Mouse (Mus musculus) kidney, adult 2 months (tissue): ENCODE measurements at regions not wholly inside any gene's neighbourhood (a gene's known extent, or its start where the extent isn't known, plus 50 kb on each side); places are given as distances from the start of the nearest gene placed in this dataset.

Source experiments
- DNase-seq: peaks from one replicate; pipeline ENCODE4 v3.0.0; 2021
- H3K27ac ChIP-seq: fragments of 200-500 bp; 2 replicates; pipeline ENCODE4 v1.5.1; 2012; ENCODE audit warnings: low read depth, low read length, control low read depth, inconsistent platforms; ENCODE audit not compliant: insufficient read depth
- H3K27me3 ChIP-seq: fragments of 200-500 bp; replicated peaks from 2 replicates; pipeline ENCODE4 v1.6.1; 2012; ENCODE audit warnings: mild to moderate bottlenecking, moderate library complexity, low read length, inconsistent platforms; ENCODE audit not compliant: control insufficient read depth, insufficient read depth
- H3K36me3 ChIP-seq: fragments of 200-500 bp; 2 replicates; pipeline ENCODE4 v1.6.1; 2012; ENCODE audit warnings: mild to moderate bottlenecking, moderate library complexity, low read length, inconsistent platforms; ENCODE audit not compliant: control insufficient read depth, insufficient read depth
- H3K4me1 ChIP-seq: fragments of 200-500 bp; 2 replicates; pipeline ENCODE4 v1.6.1; 2011; ENCODE audit warnings: low read length; ENCODE audit not compliant: control insufficient read depth, insufficient read depth
- H3K4me3 ChIP-seq: fragments of 200-500 bp; 2 replicates; pipeline ENCODE4 v1.5.1; 2011; ENCODE audit warnings: mild to moderate bottlenecking, low read depth, low read length, control low read depth; ENCODE audit not compliant: insufficient read depth
- CTCF ChIP-seq: fragments of 200-500 bp; conservative IDR thresholded peaks from 2 replicates; pipeline ENCODE4 v1.5.1; 2011; ENCODE audit warnings: low read depth, mild to moderate bottlenecking, control low read depth, low read length, moderate library complexity, mixed read lengths; ENCODE audit not compliant: insufficient read depth, insufficient read length
- POLR2A ChIP-seq: fragments of 200-500 bp; IDR thresholded peaks from one replicate; pipeline ENCODE4 v1.6.1; 2011; ENCODE audit warnings: low read depth, low read length, control low read depth
- WGBS: fragments of 180-500 bp; shearing (Covaris S2); methylation state at CpG from one replicate; pipeline ENCODE4 v1.1.7; 2018; 5-methylcytosine and 5-hydroxymethylcytosine counted together

- no peak overlapping the region for H3K27ac ChIP-seq
- no peak overlapping the region for H3K4me3 ChIP-seq
- H3K27me3 ChIP-seq, result no peaks in the 10 kb centered on the region
- TF ChIP-seq POLR2A, result no peak
- TF ChIP-seq CTCF, result no peak
- H3K4me1 ChIP-seq, result no peaks in the 10 kb centered on the region
- WGBS, result 52% methylated on average over 4 of the region's 4 CpGs
- no peak for DNase-seq
- H3K36me3 ChIP-seq, result no peaks in the 10 kb centered on the region
These were observed 89.8 kb downstream of the Kif26a start for GRCm38 (mm10) chr12:112235841-112236240.

DNA sequence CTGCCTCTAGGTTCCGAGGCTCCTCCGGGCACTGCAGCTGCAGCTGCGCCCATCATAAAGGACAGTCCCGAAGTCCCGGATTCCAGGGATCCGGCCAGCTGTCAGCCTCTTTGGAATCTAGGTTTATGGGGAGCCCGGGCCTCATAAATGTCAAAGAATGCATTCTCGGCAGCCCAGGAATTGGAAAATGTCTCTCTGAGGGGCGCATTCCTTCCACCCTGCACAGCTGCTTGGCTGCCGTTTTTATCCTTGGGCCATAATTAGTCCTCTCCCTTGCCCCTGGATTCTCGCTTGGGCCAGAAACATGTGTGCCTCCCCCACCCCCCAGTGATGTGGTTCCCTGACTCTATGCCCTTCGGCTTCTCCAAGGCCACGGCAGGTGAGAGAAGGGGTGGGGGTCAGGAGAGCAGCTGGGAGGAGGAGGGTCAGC is 91.1 kb downstream of the Kif26a start:
- WGBS, result 33% methylated on average over 13 of the region's 13 CpGs
- no peaks in the 10 kb centered on the region for H3K36me3 ChIP-seq
- no peak for TF ChIP-seq CTCF
- TF ChIP-seq POLR2A, result no peak
- H3K27me3 ChIP-seq, result no peaks in the 10 kb centered on the region
- peak; percentile 42 for DNase-seq
- no peak overlapping the region for H3K27ac ChIP-seq
- no peaks in the 10 kb centered on the region for H3K4me1 ChIP-seq
- no peak overlapping the region for H3K4me3 ChIP-seq

- no peaks in the 10 kb centered on the region for H3K36me3 ChIP-seq
- 62% methylated on average over 7 of the region's 7 CpGs for WGBS
- no peaks in the 10 kb centered on the region for H3K27me3 ChIP-seq
- H3K27ac ChIP-seq, result no peak overlapping the region
- TF ChIP-seq CTCF (no peak), POLR2A (no peak)
- no peak overlapping the region for H3K4me3 ChIP-seq
- H3K4me1 ChIP-seq, result no peaks in the 10 kb centered on the region
- DNase-seq, result no peak
These were observed 92.8 kb downstream of the Kif26a start for GRCm38 (mm10) chr12:112238834-112239233.

GRCm38 (mm10) chr12:112241740-112242171 is 95.7 kb downstream of the Kif26a start:
- H3K4me3 ChIP-seq, result no peak overlapping the region
- no peak overlapping the region for H3K27ac ChIP-seq
- no peak for TF ChIP-seq CTCF
- no peak for TF ChIP-seq POLR2A
- no peaks in the 10 kb centered on the region for H3K4me1 ChIP-seq
- DNase-seq, result no peak
- 44% methylated on average over 3 of the region's 3 CpGs for WGBS
- H3K27me3 ChIP-seq, result no peaks in the 10 kb centered on the region
- H3K36me3 ChIP-seq, result no peaks in the 10 kb centered on the region

GRCm38 (mm10) chr12:112243231-112243630 is 97.2 kb downstream of the Kif26a start:
- Histone ChIP-seq H3K4me1 (no peaks in the 10 kb centered on the region), H3K27me3 (no peaks in the 10 kb centered on the region), H3K36me3 (no peaks in the 10 kb centered on the region), H3K27ac (no peak overlapping the region), H3K4me3 (no peak overlapping the region)
- TF ChIP-seq CTCF (no peak), POLR2A (no peak)
- DNase-seq, result no peak
- WGBS, result 91% methylated on average over 5 of the region's 5 CpGs

- Histone ChIP-seq H3K4me1 (no peaks in the 10 kb centered on the region), H3K36me3 (no peaks in the 10 kb centered on the region), H3K4me3 (no peak overlapping the region), H3K27ac (no peak overlapping the region), H3K27me3 (no peaks in the 10 kb centered on the region)
- no peak for TF ChIP-seq POLR2A
- no peak for TF ChIP-seq CTCF
- WGBS, result 71% methylated on average over 8 of the region's 8 CpGs
- DNase-seq, result no peak
These were observed 104.9 kb downstream of the Kif26a start for GRCm38 (mm10) chr12:112250894-112251293.

GRCm38 (mm10) chr12:112253461-112253860 is 107.5 kb downstream of the Kif26a start:
- WGBS, result 63% methylated on average over 10 of the region's 10 CpGs
- Histone ChIP-seq H3K4me3 (no peak overlapping the region), H3K4me1 (no peaks in the 10 kb centered on the region), H3K27ac (no peak overlapping the region), H3K27me3 (no peaks in the 10 kb centered on the region), H3K36me3 (no peaks in the 10 kb centered on the region)
- TF ChIP-seq CTCF (no peak), POLR2A (no peak)
- no peak for DNase-seq
